Mouse (Mus musculus) spleen, adult 12 weeks (tissue): ENCODE data around the gene Secisbp2l.
A peak's percentile ranks its signal among the peaks of the same experiment; 100 is the strongest.

Experiments used
- DNase-seq: peaks from one replicate; pipeline ENCODE4 v3.0.0; 2022; ENCODE audit warnings: low spot score

Secisbp2l gene

GRCm38 (mm10) chr2:125783868-125784267, 1.2 kb upstream of the Secisbp2l start:
- DNase-seq: no peak

- no peak for DNase-seq
Observed at GRCm38 (mm10) chr2:125781978-125782718, 522 bp downstream of the Secisbp2l start.

GRCm38 (mm10) chr2:125781006-125781405, 1.7 kb downstream of the Secisbp2l start:
- no peak for DNase-seq

GRCm38 (mm10) chr2:125778380-125778779, 4.3 kb downstream of the Secisbp2l start:
- no peak for DNase-seq

- DNase-seq: no peak
Observed at GRCm38 (mm10) chr2:125777018-125777417, 5.7 kb downstream of the Secisbp2l start.

- no peak for DNase-seq
Observed at GRCm38 (mm10) chr2:125775661-125776060, 7.0 kb downstream of the Secisbp2l start.

- no peak for DNase-seq
Observed at GRCm38 (mm10) chr2:125774846-125775245, 7.8 kb downstream of the Secisbp2l start.

- no peak for DNase-seq
Observed at GRCm38 (mm10) chr2:125765029-125765428, 17.6 kb downstream of the Secisbp2l start.

GRCm38 (mm10) chr2:125764531-125764930, 18.1 kb downstream of the Secisbp2l start:
- DNase-seq: no peak

- DNase-seq: no peak
Observed at GRCm38 (mm10) chr2:125749330-125749729, 33.3 kb downstream of the Secisbp2l start.

GRCm38 (mm10) chr2:125739338-125739737, 43.3 kb downstream of the Secisbp2l start:
- DNase-seq: no peak

GRCm38 (mm10) chr2:125738718-125739117, 44.0 kb downstream of the Secisbp2l start:
- no peak for DNase-seq

- no peak for DNase-seq
Observed at GRCm38 (mm10) chr2:125736025-125736343, 46.7 kb downstream of the Secisbp2l start.

- no peak for DNase-seq
Observed at GRCm38 (mm10) chr2:125735333-125736024, 47.2 kb downstream of the Secisbp2l start.

- no peak for DNase-seq
Observed at GRCm38 (mm10) chr2:125734741-125735140, 47.9 kb downstream of the Secisbp2l start.

GRCm38 (mm10) chr2:125731763-125732560, 50.7 kb downstream of the Secisbp2l start:
- peak; percentile 71 for DNase-seq

GRCm38 (mm10) chr2:125724546-125725114, 58.0 kb downstream of the Secisbp2l start:
- no peak for DNase-seq

- no peak for DNase-seq
Observed at GRCm38 (mm10) chr2:125724086-125724430, 58.6 kb downstream of the Secisbp2l start, which contains the start of gene Shc4. Gene Shc4, minus strand, starts transcription at chr2:125724148.

GRCm38 (mm10) chr2:125723408-125724085, 59.1 kb downstream of the Secisbp2l start:
- DNase-seq: no peak

- DNase-seq: no peak
Observed at GRCm38 (mm10) chr2:125723086-125723407, 59.6 kb downstream of the Secisbp2l start.

- no peak for DNase-seq
Observed at GRCm38 (mm10) chr2:125716599-125716998, 66.1 kb downstream of the Secisbp2l start.

GRCm38 (mm10) chr2:125706510-125706921, 76.2 kb downstream of the Secisbp2l start:
- DNase-seq: peak; percentile 19
